Mouse (Mus musculus) Patski (cell line): ENCODE data around the gene Hcn2. TPM values are rescaled to one million over a fixed set of nuclear protein-coding genes. Genes with fewer than 3 reads are reported as not detected.

Source experiments
- ATAC-seq: fragments of 100-300 bp; one replicate; pipeline ENCODE4 v1.8.0; 2021
- CTCF ChIA-PET: fragments of 350-600 bp; sonication (Branson Sonifier 250); formaldehyde crosslinking; loops from one replicate; lab custom pipeline; 2022; ENCODE audit warnings: inconsistent platforms; lab: Charles Lee
- POLR2A ChIA-PET: fragments of 350-600 bp; sonication (Branson Sonifier 250); formaldehyde crosslinking; loops from one replicate; lab custom pipeline; 2022; ENCODE audit warnings: antibody characterized with exemption, inconsistent platforms; lab: Charles Lee
- DNase-seq: peaks from one replicate; pipeline ENCODE4 v3.0.0-alpha.2; 2011; ENCODE audit warnings: low read depth, low spot score
- H3K27me3 ChIP-seq: fragments of 371-371 bp; one replicate; pipeline ENCODE4 v1.5.1; 2021
- CTCF ChIP-seq: fragments of 100-300 bp; IDR thresholded peaks from one replicate; pipeline ENCODE4 v1.5.1; 2021
- in situ Hi-C: fragments of 300-500 bp; cut with MboI; formaldehyde crosslinking; loops from 3 replicates; pipeline ENCODE4 v1.11.1; 2018; ENCODE audit warnings: low pct_unique_long_range_greater_than_20kb, mixed read lengths
- polyA plus RNA-seq: library from polyadenylated mRNA; unstranded; gene quantifications from one replicate; pipeline ENCODE4 v1.2.3, GENCODE M21; 2021

The Hcn2 gene
- polyA plus RNA-seq, 1 experiment from 2014 or later = 15.4 TPM

GRCm38 (mm10) chr10:79767372-79768244 lies 51.2 kb downstream of the Hcn2 start:
- in situ Hi-C loops = no loop called here
- TF ChIP-seq CTCF = no peak
- ChIA-PET POLR2A (interaction anchor here (0.6 to 2.3 kb wide), 2 partner anchors 11 to 22 kb away, joined by 3 to 8 read pairs; no protein-coding TSS in a partner anchor), CTCF (interaction anchor here (1.3 to 2.7 kb wide), 6 partner anchors 12 to 158 kb away, joined by 3 to 21 read pairs (median 6); no protein-coding TSS in a partner anchor)
- ATAC-seq (peak; percentile 56), DNase-seq (peak; percentile 76)
- no peaks in the 10 kb centered on the region for H3K27me3 ChIP-seq

DNA sequence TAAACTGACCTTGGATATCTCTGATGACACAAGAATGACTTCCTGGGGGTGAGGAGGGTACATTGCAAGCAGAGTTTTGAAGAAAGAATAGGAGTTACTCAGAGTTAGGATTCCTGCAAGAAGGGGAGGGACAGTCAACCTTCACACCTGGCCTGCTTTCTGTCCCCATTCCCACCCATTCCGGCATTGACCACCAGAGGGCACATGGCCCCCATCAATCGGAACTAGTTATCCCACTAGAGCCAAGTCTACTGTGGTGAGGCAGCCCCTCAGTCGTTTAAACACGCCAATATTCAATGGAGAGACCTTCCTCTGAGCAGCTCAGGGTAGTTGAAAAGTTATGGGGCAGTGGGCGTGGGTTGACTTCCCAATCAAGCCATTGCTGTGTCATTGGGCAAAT lies 52.0 kb downstream of the Hcn2 start:
- no peak for TF ChIP-seq CTCF
- ChIA-PET CTCF (interaction anchor here (0.9 to 2.7 kb wide), 12 partner anchors 10 to 157 kb away, joined by 3 to 21 read pairs (median 4); partner anchors contain the start of gene Palm), POLR2A (interaction anchor here (2.3 kb wide), 1 partner anchor 10 kb away, joined by 8 read pairs; no protein-coding TSS in a partner anchor)
- in situ Hi-C loops = no loop called here
- no peaks in the 10 kb centered on the region for H3K27me3 ChIP-seq
- ATAC-seq = no peak
- no peak for DNase-seq

- no peaks in the 10 kb centered on the region for H3K27me3 ChIP-seq
- TF ChIP-seq CTCF = no peak
- ChIA-PET POLR2A (interaction anchor here (2.3 kb wide), 1 partner anchor 9 kb away, joined by 8 read pairs; no protein-coding TSS in a partner anchor), CTCF (interaction anchor here (0.8 to 2.7 kb wide), 13 partner anchors 9 to 156 kb away, joined by 3 to 21 read pairs (median 4); partner anchors contain the start of gene Palm)
- in situ Hi-C loops = no loop called here
- ATAC-seq (no peak), DNase-seq (no peak)
These were observed 52.9 kb downstream of the Hcn2 start for GRCm38 (mm10) chr10:79769329-79769728.

DNA sequence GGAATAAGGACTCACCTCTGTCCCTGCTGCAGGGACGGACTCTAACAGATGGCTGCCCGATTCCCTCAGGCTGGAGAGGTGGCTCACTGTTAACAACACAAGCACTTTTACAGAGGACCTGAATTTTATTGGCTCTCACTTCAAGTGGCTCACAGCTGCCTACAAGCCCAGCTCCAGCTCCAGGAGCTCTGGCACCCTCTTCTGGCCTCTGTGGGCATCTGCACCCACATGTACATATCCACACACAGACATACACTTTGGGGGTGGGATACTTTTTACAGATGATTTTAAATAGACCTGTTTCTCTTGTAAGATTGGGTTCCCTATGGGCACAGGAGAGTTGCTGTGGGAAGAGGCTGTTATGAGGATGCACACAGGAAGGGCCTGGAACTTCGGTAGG lies 55.9 kb downstream of the Hcn2 start:
- no peaks in the 10 kb centered on the region for H3K27me3 ChIP-seq
- CTCF ChIA-PET = no interaction called here
- in situ Hi-C loops = no loop called here
- DNase-seq (no peak), ATAC-seq (no peak)
- TF ChIP-seq CTCF = no peak
- POLR2A ChIA-PET = no interaction called here

DNA sequence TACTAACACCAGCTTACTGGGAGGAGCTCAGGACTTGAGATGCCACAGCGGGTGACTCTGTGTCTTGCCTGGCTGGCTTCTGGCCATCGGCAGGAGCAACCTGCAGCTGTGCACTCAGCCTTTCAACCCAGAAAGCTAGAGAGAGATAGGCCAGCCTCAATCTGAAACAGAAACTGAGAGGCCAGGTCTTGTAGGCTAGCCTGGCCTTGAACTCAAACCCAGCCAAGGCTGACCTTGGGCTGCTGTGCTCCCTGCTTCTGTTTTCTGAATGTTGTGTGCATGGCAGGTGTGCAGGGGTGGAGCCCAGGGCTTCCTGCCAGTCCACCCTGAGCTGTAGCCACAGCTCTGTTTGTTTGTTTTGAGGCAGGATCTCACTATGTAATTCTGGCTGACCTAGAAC lies 56.8 kb downstream of the Hcn2 start:
- POLR2A ChIA-PET = no interaction called here
- no peak for TF ChIP-seq CTCF
- H3K27me3 ChIP-seq = no peaks in the 10 kb centered on the region
- in situ Hi-C loops = no loop called here
- ATAC-seq (no peak), DNase-seq (no peak)
- CTCF ChIA-PET = interaction anchor here (1.4 kb wide), 1 partner anchor 15 kb away, joined by 4 read pairs; no protein-coding TSS in a partner anchor

- DNase-seq = no peak
- no peak for TF ChIP-seq CTCF
- ChIA-PET POLR2A (no interaction called here), CTCF (no interaction called here)
- no peak for ATAC-seq
- in situ Hi-C loops = no loop called here
- no peaks in the 10 kb centered on the region for H3K27me3 ChIP-seq
These were observed 58.2 kb downstream of the Hcn2 start for GRCm38 (mm10) chr10:79774486-79775279.

- no peaks in the 10 kb centered on the region for H3K27me3 ChIP-seq
- ChIA-PET POLR2A (no interaction called here), CTCF (interaction anchor here (1.5 kb wide), 1 partner anchor 8 kb away, joined by 9 read pairs; no protein-coding TSS in a partner anchor)
- no peak for TF ChIP-seq CTCF
- in situ Hi-C loops = no loop called here
- ATAC-seq (no peak), DNase-seq (no peak)
These were observed 60.7 kb downstream of the Hcn2 start, which contains the start of gene Fstl3 for GRCm38 (mm10) chr10:79777103-79777531. Fstl3 (plus strand) TSS chr10:79777272.

DNA sequence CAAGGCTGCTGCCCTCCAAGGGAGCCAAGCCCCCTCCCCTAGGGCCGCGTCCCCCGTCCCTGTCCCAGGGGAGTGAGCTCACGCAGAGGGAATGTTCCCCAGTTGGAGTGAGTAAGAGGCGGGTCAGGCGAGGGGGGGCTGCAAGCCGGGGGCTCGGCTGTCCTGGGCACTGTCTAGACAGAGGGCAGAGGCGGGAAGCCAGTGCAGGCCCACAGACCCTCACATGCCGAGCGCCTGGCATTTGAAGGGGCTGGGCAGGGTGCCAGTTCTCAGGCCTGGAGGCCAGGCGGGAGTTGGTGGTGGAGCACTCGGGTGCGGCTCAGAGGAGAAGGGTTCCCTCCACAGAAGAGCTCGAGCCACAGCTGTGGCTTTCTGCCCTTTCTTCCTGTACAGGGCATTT lies 61.6 kb downstream of the Hcn2 start:
- no peak for TF ChIP-seq CTCF
- H3K27me3 ChIP-seq = no peaks in the 10 kb centered on the region
- CTCF ChIA-PET = interaction anchor here (1.2 to 1.5 kb wide), 2 partner anchors 9 to 17 kb away, joined by 3 to 9 read pairs; no protein-coding TSS in a partner anchor
- in situ Hi-C loops = no loop called here
- ATAC-seq (no peak), DNase-seq (no peak)
- POLR2A ChIA-PET = interaction anchor here (1.9 kb wide), 1 partner anchor 10 kb away, joined by 8 read pairs; no protein-coding TSS in a partner anchor

DNA sequence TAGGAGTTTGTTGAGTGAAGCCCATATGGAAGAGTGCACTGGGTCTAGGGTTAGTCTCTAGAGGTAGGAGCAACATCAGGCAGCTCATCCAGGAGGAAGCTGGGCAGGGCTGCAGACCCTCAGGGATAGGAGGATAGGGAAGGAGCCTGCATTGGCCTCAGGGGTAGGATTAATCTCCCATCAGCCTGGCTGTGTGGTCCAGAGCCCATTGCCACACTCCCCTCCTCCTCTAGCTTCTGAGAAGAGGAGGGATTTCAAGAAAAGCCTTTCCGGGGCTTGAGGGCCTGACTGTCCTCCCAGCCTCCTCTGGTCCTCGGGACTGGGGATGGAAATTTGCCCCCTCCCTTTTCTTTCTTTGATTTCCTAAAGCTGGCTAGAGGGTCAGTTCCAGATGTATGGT lies 62.8 kb downstream of the Hcn2 start:
- TF ChIP-seq CTCF = no peak
- POLR2A ChIA-PET = interaction anchor here (1.9 kb wide), 1 partner anchor 11 kb away, joined by 8 read pairs; no protein-coding TSS in a partner anchor
- H3K27me3 ChIP-seq = no peaks in the 10 kb centered on the region
- ATAC-seq = no peak
- in situ Hi-C loops = no loop called here
- DNase-seq = no peak
- CTCF ChIA-PET = interaction anchor here (0.9 to 2.7 kb wide), 3 partner anchors 9 to 15 kb away, joined by 3 to 21 read pairs (median 12); no protein-coding TSS in a partner anchor
